Mouse (Mus musculus) embryonic facial prominence, embryonic 11.5 days (tissue): ENCODE measurements at regions not wholly inside any gene's neighbourhood (a gene's known extent, or its start where the extent isn't known, plus 50 kb on each side); places are given as distances from the start of the nearest gene placed in this dataset.

Experiments used
- ATAC-seq: fragments of 200-750 bp; cut with Nextera tagmentation; replicated peaks from 2 replicates; pipeline ENCODE4 v1.8.0; 2017; ENCODE audit warnings: low read depth; ENCODE audit not compliant: insufficient number of reproducible peaks, low FRiP score, low TSS enrichment
- DNase-seq: peaks from one replicate; pipeline ENCODE4 v3.0.0-alpha.2; 2015; ENCODE audit warnings: low spot score
- H3K27ac ChIP-seq: fragments of 300-500 bp; sonication (generic); replicated peaks from 2 replicates; pipeline ENCODE4 v1.5.1; 2014; ENCODE audit warnings: mild to moderate bottlenecking, low read depth, low read length, control low read depth
- H3K27me3 ChIP-seq: fragments of 300-500 bp; sonication (generic); 2 replicates; pipeline ENCODE4 v1.6.1; 2014; ENCODE audit warnings: mild to moderate bottlenecking, low read length, moderate library complexity, mixed read lengths; ENCODE audit not compliant: control insufficient read depth, insufficient read depth
- H3K36me3 ChIP-seq: fragments of 300-500 bp; sonication (generic); replicated peaks from 2 replicates; pipeline ENCODE4 v1.6.1; 2014; ENCODE audit warnings: low read depth, mild to moderate bottlenecking, low read length, moderate library complexity, mixed read lengths; ENCODE audit not compliant: control insufficient read depth, insufficient read depth
- H3K4me1 ChIP-seq: fragments of 300-500 bp; sonication (generic); 2 replicates; pipeline ENCODE4 v1.6.1; 2014; ENCODE audit warnings: low read length, mixed read lengths; ENCODE audit not compliant: control insufficient read depth, insufficient read depth
- H3K4me2 ChIP-seq: fragments of 300-500 bp; sonication (generic); 2 replicates; pipeline ENCODE4 v1.6.1; 2014; ENCODE audit warnings: low read depth, mild to moderate bottlenecking, control low read depth, low read length, moderate library complexity
- H3K4me3 ChIP-seq: fragments of 300-500 bp; sonication (generic); 2 replicates; pipeline ENCODE4 v1.5.1; 2014; ENCODE audit warnings: low read depth, low read length, control low read depth
- H3K9ac ChIP-seq: fragments of 300-500 bp; sonication (generic); replicated peaks from 2 replicates; pipeline ENCODE4 v1.6.1; 2014; ENCODE audit warnings: mild to moderate bottlenecking, control low read depth, low read length
- H3K9me3 ChIP-seq: fragments of 300-500 bp; sonication (generic); replicated peaks from 2 replicates; pipeline ENCODE4 v1.6.1; 2016; ENCODE audit warnings: mild to moderate bottlenecking, low read length, inconsistent platforms, mixed read lengths; ENCODE audit not compliant: control insufficient read depth
- WGBS: fragments of 180-500 bp; shearing (Covaris S2); extraction: QIAGEN DNeasy Blood & Tissue Kit; methylation state at CpG from one replicate; pipeline ENCODE4 v1.1.7; 2014; 5-methylcytosine and 5-hydroxymethylcytosine counted together

- Histone ChIP-seq H3K36me3 (no peaks in the 10 kb centered on the region), H3K27me3 (no peaks in the 10 kb centered on the region), H3K9me3 (no peaks in the 10 kb centered on the region), H3K4me1 (no peaks in the 10 kb centered on the region), H3K4me2 (no peak overlapping the region), H3K27ac (no peak overlapping the region), H3K9ac (no peak overlapping the region), H3K4me3 (no peak overlapping the region)
- DNase-seq: no peak
- no peak for ATAC-seq
- WGBS: 85% methylated on average over 1 of the region's 1 CpGs
These were observed 179.5 kb downstream of the Ndufa4 start for GRCm38 (mm10) chr6:11727806-11728205.

- no peak overlapping the region for H3K27ac ChIP-seq
- H3K4me1 ChIP-seq: no peaks in the 10 kb centered on the region
- no peak overlapping the region for H3K9ac ChIP-seq
- DNase-seq: no peak
- no peak for ATAC-seq
- H3K4me2 ChIP-seq: no peak overlapping the region
- 83% methylated on average over 5 of the region's 5 CpGs for WGBS
- H3K36me3 ChIP-seq: no peaks in the 10 kb centered on the region
- no peak overlapping the region for H3K4me3 ChIP-seq
- H3K9me3 ChIP-seq: no peaks in the 10 kb centered on the region
- H3K27me3 ChIP-seq: no peaks in the 10 kb centered on the region
These were observed 179.9 kb downstream of the Ndufa4 start for GRCm38 (mm10) chr6:11727370-11727769.

- DNase-seq (no peak), ATAC-seq (no peak)
- Histone ChIP-seq H3K4me1 (no peaks in the 10 kb centered on the region), H3K27ac (no peak overlapping the region), H3K9me3 (no peaks in the 10 kb centered on the region), H3K36me3 (no peaks in the 10 kb centered on the region), H3K27me3 (no peaks in the 10 kb centered on the region), H3K4me3 (no peak overlapping the region), H3K4me2 (no peak overlapping the region), H3K9ac (no peak overlapping the region)
- 84% methylated on average over 2 of the region's 2 CpGs for WGBS
These were observed 183.8 kb downstream of the Ndufa4 start for GRCm38 (mm10) chr6:11723519-11723918.

GRCm38 (mm10) chr6:11720274-11720673 is 187.0 kb downstream of the Ndufa4 start:
- WGBS: 83% methylated on average over 4 of the region's 4 CpGs

GRCm38 (mm10) chr6:11710581-11710980 is 196.7 kb downstream of the Ndufa4 start:
- no peak overlapping the region for H3K9ac ChIP-seq
- no peaks in the 10 kb centered on the region for H3K4me1 ChIP-seq
- H3K9me3 ChIP-seq: no peaks in the 10 kb centered on the region
- H3K27me3 ChIP-seq: no peaks in the 10 kb centered on the region
- whole genome bisulfite sequencing: 84% methylated on average over 2 of the region's 2 CpGs
- DNase-seq (no peak), ATAC-seq (no peak)
- H3K4me3 ChIP-seq: no peak overlapping the region
- H3K4me2 ChIP-seq: no peak overlapping the region
- H3K27ac ChIP-seq: no peak overlapping the region
- H3K36me3 ChIP-seq: no peaks in the 10 kb centered on the region

More at GRCm38 (mm10) chr6:11720274-11720673, 187.0 kb downstream of the Ndufa4 start:
- H3K9ac ChIP-seq: no peak overlapping the region
- H3K4me1 ChIP-seq: no peaks in the 10 kb centered on the region
- H3K27me3 ChIP-seq: no peaks in the 10 kb centered on the region
- H3K9me3 ChIP-seq: no peaks in the 10 kb centered on the region
- H3K4me3 ChIP-seq: no peak overlapping the region
- DNase-seq (no peak), ATAC-seq (no peak)
- H3K27ac ChIP-seq: no peak overlapping the region
- H3K4me2 ChIP-seq: no peak overlapping the region
- no peaks in the 10 kb centered on the region for H3K36me3 ChIP-seq

GRCm38 (mm10) chr6:11709465-11709864 is 197.8 kb downstream of the Ndufa4 start:
- no peaks in the 10 kb centered on the region for H3K27me3 ChIP-seq
- ATAC-seq: no peak
- H3K27ac ChIP-seq: no peak overlapping the region
- H3K4me1 ChIP-seq: no peaks in the 10 kb centered on the region
- no peak for DNase-seq
- no peak overlapping the region for H3K4me2 ChIP-seq
- H3K4me3 ChIP-seq: no peak overlapping the region
- no peak overlapping the region for H3K9ac ChIP-seq
- no peaks in the 10 kb centered on the region for H3K9me3 ChIP-seq
- no peaks in the 10 kb centered on the region for H3K36me3 ChIP-seq
